Mouse (Mus musculus): ENCODE data around the gene Sema6d. TPM values are rescaled to one million over a fixed set of nuclear protein-coding genes. Genes with fewer than 3 reads are reported as not detected.

Sema6d gene
- polyA plus RNA-seq, 1 experiment, result 59.6 TPM

- no peak overlapping the region for H3K27ac ChIP-seq (ENCODE audit: insufficient read depth, low read length)
- TF ChIP-seq CTCF (IDR thresholded peaks at IDR 0.05; ENCODE audit: borderline replicate concordance, insufficient read depth, low read depth, low read length), result no peak
- no peak for TF ChIP-seq POLR2A (IDR thresholded peaks at IDR 0.05; ENCODE audit: borderline replicate concordance, insufficient read depth, low read length)
- 74% methylated on average over 8 of the region's 8 CpGs for WGBS
- DNase-seq, result no peak
- H3K4me3 ChIP-seq (replicated peaks; ENCODE audit: insufficient read depth, low read depth, low read length), result no peak overlapping the region
- H3K4me1 ChIP-seq (ENCODE audit: control insufficient read depth, insufficient read depth, low read length), result peaks cover 3% of the 10 kb centered on the region; the same call in 1 of the 2 replicates
- no peaks in the 10 kb centered on the region for H3K27me3 ChIP-seq (ENCODE audit: control insufficient read depth, insufficient read depth, low read length)
These were observed 375.5 kb downstream of the Sema6d start for GRCm38 (mm10) chr2:124465004-124465946.

GRCm38 (mm10) chr2:124467429-124467828 lies 377.7 kb downstream of the Sema6d start:
- WGBS, result 18% methylated on average over 1 of the region's 1 CpGs
- TF ChIP-seq CTCF (IDR thresholded peaks at IDR 0.05; ENCODE audit: borderline replicate concordance, insufficient read depth, low read depth, low read length) (no peak), POLR2A (IDR thresholded peaks at IDR 0.05; ENCODE audit: borderline replicate concordance, insufficient read depth, low read length) (no peak)
- H3K27ac ChIP-seq (ENCODE audit: insufficient read depth, low read length), result no peak overlapping the region

GRCm38 (mm10) chr2:124470346-124471042 lies 380.7 kb downstream of the Sema6d start:
- 56% methylated on average over 10 of the region's 10 CpGs for WGBS
- DNase-seq, result no peak
- no peak overlapping the region for H3K4me3 ChIP-seq (replicated peaks; ENCODE audit: insufficient read depth, low read depth, low read length)
- H3K27me3 ChIP-seq (ENCODE audit: control insufficient read depth, insufficient read depth, low read length), result no peaks in the 10 kb centered on the region
- TF ChIP-seq POLR2A (IDR thresholded peaks at IDR 0.05; ENCODE audit: borderline replicate concordance, insufficient read depth, low read length), result no peak
- TF ChIP-seq CTCF (IDR thresholded peaks at IDR 0.05; ENCODE audit: borderline replicate concordance, insufficient read depth, low read depth, low read length), result no peak
- H3K4me1 ChIP-seq (ENCODE audit: control insufficient read depth, insufficient read depth, low read length), result peaks cover 3% of the 10 kb centered on the region; the same call in 1 of the 2 replicates
- no peak overlapping the region for H3K27ac ChIP-seq (ENCODE audit: insufficient read depth, low read length)

More at GRCm38 (mm10) chr2:124467429-124467828, 377.7 kb downstream of the Sema6d start:
- Histone ChIP-seq H3K4me1 (ENCODE audit: control insufficient read depth, insufficient read depth, low read length) (peaks cover 3% of the 10 kb centered on the region; the same call in 1 of the 2 replicates), H3K4me3 (replicated peaks; ENCODE audit: insufficient read depth, low read depth, low read length) (no peak overlapping the region), H3K27me3 (ENCODE audit: control insufficient read depth, insufficient read depth, low read length) (no peaks in the 10 kb centered on the region)
- no peak for DNase-seq

- H3K27me3 ChIP-seq (ENCODE audit: control insufficient read depth, insufficient read depth, low read length), result no peaks in the 10 kb centered on the region
- no peak overlapping the region for H3K27ac ChIP-seq (ENCODE audit: insufficient read depth, low read length)
- no peak for DNase-seq
- no peak for TF ChIP-seq POLR2A (IDR thresholded peaks at IDR 0.05; ENCODE audit: borderline replicate concordance, insufficient read depth, low read length)
- TF ChIP-seq CTCF (IDR thresholded peaks at IDR 0.05; ENCODE audit: borderline replicate concordance, insufficient read depth, low read depth, low read length), result no peak
- no peaks in the 10 kb centered on the region; the same call in 1 of the 2 replicates for H3K4me1 ChIP-seq (ENCODE audit: control insufficient read depth, insufficient read depth, low read length)
- no peak overlapping the region for H3K4me3 ChIP-seq (replicated peaks; ENCODE audit: insufficient read depth, low read depth, low read length)
- 61% methylated on average over 6 of the region's 6 CpGs for WGBS
These were observed 383.1 kb downstream of the Sema6d start for GRCm38 (mm10) chr2:124472674-124473507.

- TF ChIP-seq CTCF (IDR thresholded peaks at IDR 0.05; ENCODE audit: borderline replicate concordance, insufficient read depth, low read depth, low read length), result no peak
- TF ChIP-seq POLR2A (IDR thresholded peaks at IDR 0.05; ENCODE audit: borderline replicate concordance, insufficient read depth, low read length), result no peak
- no peak for DNase-seq
- H3K27ac ChIP-seq (ENCODE audit: insufficient read depth, low read length), result no peak overlapping the region
These were observed 388.1 kb downstream of the Sema6d start for GRCm38 (mm10) chr2:124477904-124478303.

GRCm38 (mm10) chr2:124478526-124478925 lies 388.8 kb downstream of the Sema6d start:
- 86% methylated on average over 4 of the region's 4 CpGs for WGBS
- no peak for DNase-seq
- no peak for TF ChIP-seq CTCF (IDR thresholded peaks at IDR 0.05; ENCODE audit: borderline replicate concordance, insufficient read depth, low read depth, low read length)
- no peak for TF ChIP-seq POLR2A (IDR thresholded peaks at IDR 0.05; ENCODE audit: borderline replicate concordance, insufficient read depth, low read length)
- Histone ChIP-seq H3K4me3 (replicated peaks; ENCODE audit: insufficient read depth, low read depth, low read length) (no peak overlapping the region), H3K27me3 (ENCODE audit: control insufficient read depth, insufficient read depth, low read length) (no peaks in the 10 kb centered on the region), H3K4me1 (ENCODE audit: control insufficient read depth, insufficient read depth, low read length) (no peaks in the 10 kb centered on the region), H3K27ac (ENCODE audit: insufficient read depth, low read length) (no peak overlapping the region)

More at GRCm38 (mm10) chr2:124477904-124478303, 388.1 kb downstream of the Sema6d start:
- Histone ChIP-seq H3K4me1 (ENCODE audit: control insufficient read depth, insufficient read depth, low read length) (no peaks in the 10 kb centered on the region), H3K4me3 (replicated peaks; ENCODE audit: insufficient read depth, low read depth, low read length) (no peak overlapping the region), H3K27me3 (ENCODE audit: control insufficient read depth, insufficient read depth, low read length) (no peaks in the 10 kb centered on the region)

- Histone ChIP-seq H3K4me3 (replicated peaks; ENCODE audit: insufficient read depth, low read depth, low read length) (no peak overlapping the region), H3K27me3 (ENCODE audit: control insufficient read depth, insufficient read depth, low read length) (no peaks in the 10 kb centered on the region), H3K27ac (ENCODE audit: insufficient read depth, low read length) (no peak overlapping the region), H3K4me1 (ENCODE audit: control insufficient read depth, insufficient read depth, low read length) (no peaks in the 10 kb centered on the region)
- DNase-seq, result no peak
- no peak for TF ChIP-seq POLR2A (IDR thresholded peaks at IDR 0.05; ENCODE audit: borderline replicate concordance, insufficient read depth, low read length)
- TF ChIP-seq CTCF (IDR thresholded peaks at IDR 0.05; ENCODE audit: borderline replicate concordance, insufficient read depth, low read depth, low read length), result no peak
- WGBS, result 96% methylated on average over 1 of the region's 1 CpGs
These were observed 396.0 kb downstream of the Sema6d start for GRCm38 (mm10) chr2:124485761-124486160.
